In genomic region chr10:117337946-117338345, GRCm38 (mm10) we compare ENCODE assay signal across 20 mouse cellular contexts. TPM values are rescaled to one million over a fixed set of nuclear protein-coding genes. Genes with fewer than 3 reads are reported as not detected.
DNase-seq lines count a peak whose midpoint lies in the region; ATAC-seq and TF ChIP-seq lines count a peak whose summit lies in the region.
"Had no signal": no experiment of that assay in that cellular context is flagged by ENCODE, and none has a peak within 500 bp of the region (broad histone marks: within the 10 kb centered on the region; RNA-seq: fewer than 3 reads in every experiment).

No protein-coding gene starts in this region.

- no peaks in the 10 kb centered on the region for H3K79me2 ChIP-seq in CH12.LX (replicated peaks; ENCODE audit: control insufficient read depth, extremely low read depth, insufficient read depth, poor library complexity, severe bottlenecking)

- ATAC-seq in lung, postnatal 0 days = no peak
- ATAC-seq in megakaryocyte-erythroid progenitor cell, adult 5-6 weeks (replicated peaks; ENCODE audit: low FRiP score, low TSS enrichment, poor library complexity, severe bottlenecking) = 0 out of 2 replicates have a peak, but pooled peaks have one; percentile 10
- ATAC-seq: activated CD4-positive, CD25-positive, alpha-beta regulatory T cell, adult 4 months; inflammation-experienced regulatory T-cells, adult 6 months had no signal

- no peak overlapping the region for H3K4me2 ChIP-seq in lung, postnatal 0 days (replicated peaks; ENCODE audit: low read depth, low read length)
- H3K4me2 ChIP-seq in CH12.LX (ENCODE audit: insufficient read depth, low read depth, poor library complexity, severe bottlenecking) = no peak overlapping the region
- H3K4me2 ChIP-seq: heart, embryonic 13.5 days; liver, embryonic 15.5 days; neural tube, embryonic 15.5 days had no signal

- TF ChIP-seq EP300 in lung, postnatal 0 days (IDR thresholded peaks at IDR 0.05) = no peak
- TF ChIP-seq EP300 in CH12.LX (IDR thresholded peaks at IDR 0.05; ENCODE audit: low read length) = no peak

- in situ Hi-C loops in CH12.LX (cut with MboI; ENCODE audit: low pct_ligation_motif_present, low pct_unique_long_range_greater_than_20kb, low sequenced_read_pairs) = no loop called here

- peak; percentile 43 for TF ChIP-seq CTCF in gastrocnemius, adult 2 months (IDR thresholded peaks at IDR 0.05)
- TF ChIP-seq CTCF in lung, postnatal 0 days (IDR thresholded peaks at IDR 0.05) = peak; percentile 28; the same call in 1 of the 2 replicates
- TF ChIP-seq CTCF in CH12.LX (conservative IDR thresholded peaks at IDR 0.05 in 1 of 2, IDR thresholded peaks at IDR 0.05 in 1 of 2; ENCODE audit: low read depth in 2 of 2, low read length in 2 of 2) = peak in 1 of 2 experiments; percentile 41; a peak in 2 of 4 replicates

- no peaks in the 10 kb centered on the region for H3K36me3 ChIP-seq in lung, postnatal 0 days (ENCODE audit: insufficient read depth, low read length)
- peaks cover 0 to 20% of the 10 kb centered on the region in 2 experiments for H3K36me3 ChIP-seq in CH12.LX (replicated peaks in 1 of 2; ENCODE audit: control insufficient read depth in 1 of 2, insufficient read depth in 1 of 2, low read length in 1 of 2)
- H3K36me3 ChIP-seq: liver, embryonic 15.5 days; neural tube, embryonic 15.5 days had no signal

- no peaks in the 10 kb centered on the region for H3K4me1 ChIP-seq in lung, postnatal 0 days (ENCODE audit: insufficient read depth, low read depth, low read length)
- H3K4me1 ChIP-seq in CH12.LX (ENCODE audit: control insufficient read depth in 1 of 2, insufficient read depth in 2 of 2) = peaks cover 0 to 22% of the 10 kb centered on the region in 2 experiments; a peak in 2 of 4 replicates
- H3K4me1 ChIP-seq: limb, embryonic 10.5 days; liver, embryonic 15.5 days had no signal

- no peak for TF ChIP-seq POLR2A in CH12.LX (IDR thresholded peaks at IDR 0.05; ENCODE audit: low read depth, low read length)

- H3K27me3 ChIP-seq in lung, postnatal 0 days (replicated peaks; ENCODE audit: insufficient read depth, low read length) = no peaks in the 10 kb centered on the region
- no peaks in the 10 kb centered on the region for H3K27me3 ChIP-seq in CH12.LX (replicated peaks)
- H3K27me3 ChIP-seq: heart, embryonic 13.5 days; liver, embryonic 15.5 days; neural tube, embryonic 15.5 days had no signal

- intact Hi-C loops in gastrocnemius, adult 2 months (cut with DNase I) = no loop called here

- peak; percentile 31 for TF ChIP-seq RAD21 in CH12.LX (IDR thresholded peaks at IDR 0.05; ENCODE audit: low read depth, low read length)

- H3K9ac ChIP-seq in lung, postnatal 0 days (replicated peaks; ENCODE audit: low read depth) = no peak overlapping the region
- no peak overlapping the region for H3K9ac ChIP-seq in CH12.LX (ENCODE audit: insufficient read depth, low read depth)
- H3K9ac ChIP-seq: heart, embryonic 13.5 days; liver, embryonic 15.5 days; neural tube, embryonic 15.5 days had no signal

- no peak overlapping the region for H3K4me3 ChIP-seq in gastrocnemius, adult 2 months
- no peak overlapping the region for H3K4me3 ChIP-seq in lung, postnatal 0 days (ENCODE audit: low read depth, low read length)
- H3K4me3 ChIP-seq in CH12.LX (replicated peaks in 1 of 3; ENCODE audit: low read depth in 2 of 3, low read length in 2 of 3, poor library complexity in 1 of 3) = no peak overlapping the region
- H3K4me3 ChIP-seq: heart, embryonic 13.5 days; limb, embryonic 10.5 days; liver, embryonic 15.5 days; neural tube, embryonic 15.5 days had no signal

- no peak for DNase-seq in gastrocnemius, adult 2 months
- DNase-seq in gastrocnemius, postnatal 25 days = no peak
- DNase-seq in lung, postnatal 0 days (ENCODE audit: low spot score) = peak; percentile 41
- DNase-seq in lung, adult 18-20 months = no peak
- DNase-seq in CH12.LX (ENCODE audit: extremely low read depth) = no peak
- no peak for DNase-seq in c-Kit-positive CD71-positive TER-119-positive erythroid progenitor cells, embryonic 14.5 days (ENCODE audit: low spot score)
- DNase-seq in cerebellum, postnatal 14 days = no peak
- DNase-seq: heart, postnatal 4 days; kidney, postnatal 14 days; layer of hippocampus, adult 9-11 months; lung, postnatal 36 days; thymus, postnatal 4 days had no signal

- H3K27ac ChIP-seq in gastrocnemius, adult 2 months = no peak overlapping the region
- no peak overlapping the region for H3K27ac ChIP-seq in lung, postnatal 0 days (ENCODE audit: low read length)
- H3K27ac ChIP-seq in CH12.LX (ENCODE audit: insufficient read depth, low read depth) = no peak overlapping the region
- H3K27ac ChIP-seq: heart, embryonic 13.5 days; limb, embryonic 10.5 days; liver, embryonic 15.5 days; neural tube, embryonic 15.5 days had no signal

- H3K9me3 ChIP-seq in lung, postnatal 0 days (ENCODE audit: low read length) = no peaks in the 10 kb centered on the region
- no peaks in the 10 kb centered on the region for H3K9me3 ChIP-seq in CH12.LX (replicated peaks; ENCODE audit: low read length)
- H3K9me3 ChIP-seq: heart, embryonic 13.5 days; limb, embryonic 10.5 days; liver, embryonic 15.5 days; neural tube, embryonic 15.5 days had no signal

- dilution Hi-C loops in CH12.LX (cut with MboI; ENCODE audit: extremely low pct_ligation_motif_present, extremely low pct_unique_long_range_greater_than_20kb, low sequenced_read_pairs) = no loop called here

TF ChIP-seq in CH12.LX, 34 proteins besides CTCF, POLR2A, EP300 and RAD21:
- no peak for TF ChIP-seq MAX (IDR thresholded peaks at IDR 0.05; ENCODE audit: low read length)
- TF ChIP-seq PAX5 (IDR thresholded peaks at IDR 0.05; ENCODE audit: low read length) = no peak
- TF ChIP-seq NRF1 (IDR thresholded peaks at IDR 0.05; ENCODE audit: low read depth, low read length) = no peak
- peak; percentile 17; the same call in 1 of the 2 replicates for TF ChIP-seq SMC3 (IDR thresholded peaks at IDR 0.05; ENCODE audit: low read depth, low read length)
- TF ChIP-seq IRF4 (IDR thresholded peaks at IDR 0.05; ENCODE audit: low read depth, low read length) = no peak
- no peak for TF ChIP-seq ETS1 (conservative IDR thresholded peaks at IDR 0.05; ENCODE audit: low read depth, low read length)
TF ChIP-seq in CH12.LX: peak in this region for 1.

RNA-seq across cellular contexts. Expression of gene Cpsf6, which starts 41.9 kb away (rescaled TPM):
- total RNA-seq in gastrocnemius, adult 2 months (2021) = 10 to 100 TPM; 21.8 to 26.0 TPM
- 10 to 100 TPM; 21.6 to 24.2 TPM for total RNA-seq in gastrocnemius, postnatal 25 days (2021)
- 61.0 and 67.6 TPM in 2 replicates for polyA plus RNA-seq in lung, postnatal 0 days (2015; fragmentation: Nextera tagmentation; extraction: Ambion mirVana)
- total RNA-seq in CH12.LX (2012; rRNA removed) (87.6 and 109 TPM in 2 replicates), CH12.LX (2014; rRNA removed) (114 and 128 TPM in 2 replicates)
- polyA plus RNA-seq in CH12.LX (2012; ENCODE audit: insufficient read length, low read depth) = 94.2 and 99.5 TPM in 2 replicates
- total RNA-seq in megakaryocyte-erythroid progenitor cell, adult 5-6 weeks (2014; fragmentation: Nextera tagmentation) = 132 and 163 TPM in 2 replicates
- total RNA-seq in megakaryocyte-erythroid progenitor cell, adult 5-6 weeks (2017) = 142 and 153 TPM in 2 replicates

RNA-seq across cellular contexts. Expression of gene Lyz1, which starts 45.3 kb away (rescaled TPM):
- 1 to 10 TPM; 3.7 to 6.3 TPM for total RNA-seq in gastrocnemius, adult 2 months (2021)
- total RNA-seq in gastrocnemius, postnatal 25 days (2021) = 1 to 10 TPM; 5.1 to 6.8 TPM
- 2,166 and 3,269 TPM in 2 replicates for polyA plus RNA-seq in lung, postnatal 0 days (2015; fragmentation: Nextera tagmentation; extraction: Ambion mirVana)
- total RNA-seq in CH12.LX (2012; rRNA removed) (not detected in 2 replicates), CH12.LX (2014; rRNA removed) (not detected in 2 replicates)
- not detected in 2 replicates for polyA plus RNA-seq in CH12.LX (2012; ENCODE audit: insufficient read length, low read depth)
- not detected in 2 replicates for total RNA-seq in megakaryocyte-erythroid progenitor cell, adult 5-6 weeks (2014; fragmentation: Nextera tagmentation)
- total RNA-seq in megakaryocyte-erythroid progenitor cell, adult 5-6 weeks (2017) = not detected in 2 replicates
- polyA plus RNA-seq: embryonic facial prominence, embryonic 11.5 days; limb, embryonic 10.5 days had no signal

RNA-seq across cellular contexts. Expression of gene Lyz2, which starts 55.8 kb away (rescaled TPM):
- 10 to 100 TPM; 30.6 to 45.9 TPM for total RNA-seq in gastrocnemius, adult 2 months (2021)
- total RNA-seq in gastrocnemius, postnatal 25 days (2021) = 10 to 100 TPM; 36.4 to 45.3 TPM
- 2,893 and 3,526 TPM in 2 replicates for polyA plus RNA-seq in lung, postnatal 0 days (2015; fragmentation: Nextera tagmentation; extraction: Ambion mirVana)
- 0.08 TPM in 1 of 2 replicates, not detected in the other for total RNA-seq in CH12.LX (2012; rRNA removed)
- 0.17 TPM in 1 of 2 replicates, not detected in the other for total RNA-seq in CH12.LX (2014; rRNA removed)
- not detected in 2 replicates for polyA plus RNA-seq in CH12.LX (2012; ENCODE audit: insufficient read length, low read depth)
- 0.92 and 84.9 TPM in 2 replicates for total RNA-seq in megakaryocyte-erythroid progenitor cell, adult 5-6 weeks (2014; fragmentation: Nextera tagmentation)
- total RNA-seq in megakaryocyte-erythroid progenitor cell, adult 5-6 weeks (2017) = 45.1 and 63.4 TPM in 2 replicates

Comparison
In these comparisons a context has a peak if more than half of its experiments do, and no peak if none do; other contexts are left out.
1. RNA of gene Lyz1, which starts 45.3 kb away (total RNA-seq): 5.1 to 6.8 TPM in gastrocnemius, postnatal 25 days and 3.7 to 6.3 TPM in gastrocnemius, adult 2 months; not detected in megakaryocyte-erythroid progenitor cell, adult 5-6 weeks and not detected in CH12.LX; every median in the first group is over 4 times any median in the second.